Mouse (Mus musculus) cerebellum, adult 2 months (tissue): ENCODE data around the gene Adamts17.

Experiments
- CTCF ChIP-seq: fragments of 200-500 bp; IDR thresholded peaks from 2 replicates; pipeline ENCODE4 v1.5.1; 2011; ENCODE audit warnings: low read depth, mild to moderate bottlenecking, control low read depth, low read length, moderate library complexity, borderline replicate concordance; ENCODE audit not compliant: insufficient read depth
- POLR2A ChIP-seq: fragments of 200-500 bp; IDR thresholded peaks from 2 replicates; pipeline ENCODE4 v1.6.1; 2011; ENCODE audit warnings: low read length, control low read depth, borderline replicate concordance; ENCODE audit not compliant: insufficient read depth

DNA sequence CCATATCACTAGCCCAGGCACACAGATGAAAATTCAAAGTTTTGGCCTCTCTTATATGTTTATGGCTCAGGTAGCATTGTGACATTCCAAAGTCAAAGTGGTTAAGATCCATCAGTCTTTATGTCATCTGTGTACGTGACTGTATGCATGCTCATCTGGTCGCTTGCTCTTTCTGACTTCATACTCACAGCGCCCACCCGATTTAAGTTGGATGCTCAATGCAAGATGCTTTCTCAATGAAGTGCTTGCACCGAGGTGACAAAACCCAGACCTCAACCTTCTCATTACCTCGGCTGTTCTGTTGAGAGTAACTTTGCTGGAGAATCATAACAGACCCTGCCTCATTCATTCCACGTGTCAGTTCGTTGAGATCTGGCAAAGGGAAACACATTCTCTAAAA lies 114.5 kb downstream of the Adamts17 start:
- TF ChIP-seq POLR2A: no peak
- TF ChIP-seq CTCF: no peak
